Mouse (Mus musculus) spleen, adult 2 months (tissue): Measurements from ENCODE around the gene Schip1.
"Not testable (repeated sequence)": the region's sequence is repeated elsewhere in the genome, so short reads cannot be mapped to it uniquely, and the experiment has no call there.

Experiments
- CTCF ChIP-seq: fragments of 200-500 bp; IDR thresholded peaks from 2 replicates; pipeline ENCODE4 v1.5.1; 2011; ENCODE audit warnings: mild to moderate bottlenecking, inconsistent platforms; ENCODE audit not compliant: insufficient read depth, insufficient read length, insufficient replicate concordance; ENCODE audit errors: extremely low read depth
- POLR2A ChIP-seq: fragments of 200-500 bp; IDR thresholded peaks from 2 replicates; pipeline ENCODE4 v1.6.1; 2011; ENCODE audit warnings: low read depth, low read length, inconsistent platforms

DNA sequence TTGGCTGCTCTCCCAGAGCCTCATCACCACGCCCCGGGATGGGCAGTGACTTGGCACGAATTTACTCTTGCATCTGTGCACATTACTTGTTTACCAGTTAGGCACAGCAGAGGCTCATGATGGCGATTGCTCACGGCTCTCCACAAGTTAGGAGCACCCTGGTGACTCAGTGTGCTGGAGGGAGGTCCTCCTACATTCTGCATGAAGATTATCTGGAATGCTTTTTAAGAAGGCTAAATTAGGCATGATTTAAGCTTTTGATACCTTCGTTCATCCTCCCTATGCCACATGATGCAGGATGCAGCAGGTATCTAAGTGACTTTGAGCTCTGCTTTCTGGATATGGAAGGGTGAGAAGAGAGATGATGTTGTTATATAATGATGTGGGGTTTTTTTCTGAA, 35.0 kb downstream of the Schip1 start:
- TF ChIP-seq CTCF, POLR2A: not testable (repeated sequence)
